Mouse (Mus musculus): ENCODE data around the gene Zzz3.

The Zzz3 gene

DNA sequence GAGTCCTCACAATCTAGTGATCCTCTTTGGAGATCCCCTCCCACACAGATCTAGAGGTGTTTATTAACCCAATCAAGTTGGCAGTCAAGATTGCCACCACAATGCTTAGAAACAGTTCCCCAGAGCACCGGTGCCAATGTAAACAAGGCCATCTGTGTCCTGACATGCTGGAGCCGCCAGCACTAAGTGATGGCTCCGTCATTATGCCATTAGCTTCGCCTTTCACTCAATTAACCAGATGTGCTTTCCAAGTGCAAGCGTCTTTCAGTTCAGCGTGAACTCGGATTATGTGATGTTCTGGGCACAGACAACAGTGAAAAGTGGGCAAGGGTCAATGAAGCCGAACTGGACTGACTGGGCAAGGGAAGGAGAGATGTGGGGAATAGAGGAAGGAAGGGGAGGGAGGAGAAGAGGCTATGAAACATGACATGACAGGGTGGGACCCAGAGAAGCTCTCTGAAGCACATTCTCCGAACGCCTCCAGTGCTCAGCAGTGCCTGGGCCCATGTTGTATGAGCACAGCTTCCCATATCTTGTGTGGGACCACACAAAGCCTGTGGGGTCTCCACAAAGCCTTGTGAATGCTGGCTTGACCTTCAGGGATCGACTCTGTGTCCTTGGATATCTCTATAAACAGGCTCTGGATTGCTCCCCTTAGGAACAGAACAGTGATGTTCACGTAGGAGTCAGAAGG is 99.5 kb downstream of the Zzz3 start:
- DNase-seq (ENCODE audit: low read depth, low spot score), result no peak

DNA sequence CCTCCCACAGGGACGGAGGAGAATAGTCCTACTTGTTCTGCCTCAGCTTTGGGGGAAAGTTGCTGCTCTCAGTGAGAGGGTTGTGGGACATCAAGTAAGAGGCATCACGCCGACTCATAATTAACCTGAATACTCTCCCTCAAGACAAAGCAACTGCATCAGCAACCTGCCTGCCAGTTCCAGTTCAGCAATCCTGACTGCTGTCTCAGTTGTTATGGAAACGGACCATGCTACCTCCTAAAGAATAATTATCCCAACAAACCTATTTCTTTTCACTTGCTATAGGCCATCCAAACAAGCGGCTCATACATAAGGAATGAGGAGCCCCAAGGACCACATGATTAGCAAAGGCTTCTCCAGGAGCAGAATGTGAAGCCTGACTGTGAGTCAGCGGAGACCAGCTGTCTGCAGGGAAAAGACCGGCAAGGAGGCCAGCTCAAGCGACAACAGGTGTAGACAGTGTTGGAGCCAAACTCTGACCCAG is 100.2 kb downstream of the Zzz3 start:
- DNase-seq (ENCODE audit: low read depth, low spot score), result no peak

DNA sequence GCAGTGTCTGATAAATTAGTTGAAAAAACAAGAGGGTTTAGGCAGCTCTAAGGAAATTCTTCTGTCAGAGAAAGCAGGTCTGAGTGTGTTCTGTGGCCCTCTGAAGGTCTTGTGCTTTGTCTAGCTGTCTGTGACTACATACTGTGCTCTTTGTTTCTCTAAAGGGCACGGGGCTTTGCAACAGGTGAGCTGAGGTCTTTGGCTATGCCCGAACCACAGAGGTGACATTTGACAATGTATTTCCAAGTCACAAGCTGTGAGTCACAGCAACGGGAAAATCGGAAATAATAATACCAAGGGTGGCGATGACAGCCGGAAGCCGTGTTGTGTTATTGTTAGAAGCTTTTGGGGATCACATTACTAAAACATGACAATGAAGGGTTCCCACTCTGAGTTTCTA is 101.8 kb downstream of the Zzz3 start:
- no peak for DNase-seq (ENCODE audit: low read depth, low spot score)

DNA sequence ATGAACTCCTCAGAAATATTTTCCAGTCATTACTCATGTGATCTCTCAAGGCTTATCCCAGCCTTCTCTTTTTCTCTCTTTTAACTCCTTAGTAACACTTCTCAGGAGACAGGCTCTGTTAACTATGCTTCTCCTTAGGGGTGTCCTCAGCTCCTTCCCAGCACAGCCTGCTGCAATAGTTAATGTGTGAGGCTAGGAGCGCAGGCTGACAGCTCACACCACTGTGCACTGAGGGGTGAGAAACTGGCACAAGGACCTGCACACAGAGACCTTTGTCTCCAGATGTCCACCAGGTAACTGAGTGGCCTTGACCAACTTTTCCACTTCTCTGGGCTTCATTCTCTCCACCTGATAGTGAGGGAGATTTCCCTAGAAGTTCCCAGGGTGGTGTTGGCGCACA is 102.6 kb downstream of the Zzz3 start:
- DNase-seq (ENCODE audit: low read depth, low spot score), result no peak

DNA sequence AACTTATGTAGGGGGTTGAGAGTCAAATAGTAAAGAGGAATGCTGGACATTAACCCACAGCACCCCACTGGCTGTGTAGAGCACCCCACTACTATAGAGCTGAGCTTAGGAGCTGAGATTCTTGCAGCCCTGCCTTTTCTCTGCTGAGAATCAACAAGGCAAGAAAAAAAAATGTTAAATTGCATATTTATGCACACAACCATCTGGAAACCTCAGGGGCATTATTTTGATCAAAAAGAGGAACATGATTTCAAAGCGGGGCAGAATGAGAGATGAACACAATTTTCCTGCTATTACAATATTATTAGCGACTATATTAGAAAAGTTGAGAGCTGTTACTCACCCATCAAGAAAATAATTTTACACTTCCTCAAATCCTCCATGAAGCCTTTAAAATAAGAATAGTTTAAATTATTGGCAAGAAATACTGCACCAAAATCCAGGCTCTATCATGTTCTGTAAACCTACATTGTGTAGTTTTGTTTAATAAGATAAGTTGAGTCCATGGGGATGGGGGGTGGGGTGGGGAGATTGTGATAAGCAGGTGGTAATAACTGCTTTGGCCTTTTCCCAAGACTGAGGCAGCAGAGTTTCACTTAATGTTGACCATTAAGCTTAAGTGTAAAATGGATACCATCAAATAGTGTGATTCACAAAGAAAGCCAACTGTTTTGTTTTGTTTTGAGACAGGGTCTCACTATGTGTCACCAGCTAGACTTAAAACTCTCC is 103.9 kb downstream of the Zzz3 start:
- DNase-seq (ENCODE audit: low read depth, low spot score), result no peak

DNA sequence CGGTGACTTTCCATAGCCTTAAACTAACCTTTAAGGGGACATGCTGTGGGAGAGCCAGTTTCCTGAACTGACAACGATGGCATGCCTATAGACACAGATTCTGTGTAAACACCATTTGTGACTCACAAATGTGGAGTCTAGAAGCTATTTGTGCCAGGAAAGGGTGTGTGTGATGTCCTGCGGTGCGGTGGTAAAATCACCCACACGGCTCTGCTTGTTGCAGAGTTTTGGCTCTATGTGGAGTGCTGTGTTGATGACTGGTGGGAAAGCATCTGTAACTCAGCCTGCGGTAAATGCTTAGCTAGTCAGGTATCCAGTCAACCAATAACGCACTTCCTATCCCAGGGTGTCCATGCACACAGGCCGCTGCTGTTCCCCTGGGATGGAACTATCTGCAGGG is 112.6 kb downstream of the Zzz3 start:
- DNase-seq (ENCODE audit: low read depth, low spot score), result no peak

DNA sequence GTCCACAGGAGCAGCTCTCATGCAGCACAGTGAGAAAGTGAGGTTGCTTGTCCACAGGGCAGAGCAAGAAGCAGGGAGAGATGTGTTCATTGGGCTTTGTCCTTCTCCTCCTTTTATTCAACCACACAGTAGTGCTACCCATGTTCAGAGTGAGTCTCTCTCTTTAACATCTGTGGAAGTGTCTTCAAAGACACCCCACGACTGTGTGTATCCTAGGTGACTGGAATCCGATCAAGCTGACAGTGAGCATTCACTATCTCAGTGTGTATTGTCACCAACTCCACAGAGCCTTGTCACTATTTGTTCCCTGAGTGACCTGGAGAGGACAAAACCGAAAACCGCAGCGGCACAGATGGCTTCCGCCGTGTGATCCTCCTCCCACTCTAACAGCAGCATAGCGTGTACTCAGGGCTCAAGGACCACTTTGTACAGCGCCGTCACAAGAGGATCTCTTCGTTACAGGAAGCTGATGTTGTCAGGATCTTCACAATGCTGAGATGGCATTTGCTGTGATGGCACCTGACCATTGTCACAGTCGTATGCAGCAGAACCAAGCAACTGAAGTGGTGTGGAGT is 113.2 kb downstream of the Zzz3 start:
- no peak for DNase-seq (ENCODE audit: low read depth, low spot score)

DNA sequence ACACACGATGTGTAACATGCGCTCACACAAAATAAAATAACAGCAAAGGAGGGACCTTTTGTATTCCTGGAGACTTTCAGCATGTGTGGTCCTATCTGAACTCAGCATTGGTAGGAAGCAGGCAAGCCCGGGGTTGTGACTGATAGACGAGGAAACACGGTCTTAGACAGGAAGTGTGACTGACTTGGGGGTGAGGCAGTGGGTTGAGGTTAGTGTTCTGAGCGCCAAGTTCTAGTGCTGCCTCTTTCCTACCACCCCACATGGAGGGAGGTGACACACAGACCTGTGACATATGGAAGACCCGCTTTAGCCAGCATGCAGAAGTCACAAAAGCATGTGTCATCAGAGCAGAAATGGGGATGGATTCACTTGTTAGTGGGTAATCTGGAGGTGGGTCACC is 114.0 kb downstream of the Zzz3 start:
- DNase-seq (ENCODE audit: low read depth, low spot score), result no peak

All from retina, adult 2 months (tissue).